Mouse (Mus musculus) C2C12 (cell line): ENCODE measurements at regions not wholly inside any gene's neighbourhood (a gene's known extent, or its start where the extent isn't known, plus 50 kb on each side); places are given as distances from the start of the nearest gene placed in this dataset.

Source experiments
- H3K27me3 ChIP-seq: one replicate; pipeline ENCODE4 v1.6.1; 2011; ENCODE audit not compliant: control insufficient read depth, insufficient read depth, insufficient read length
- H3K36me3 ChIP-seq: one replicate; pipeline ENCODE4 v1.6.1; 2011; ENCODE audit not compliant: control insufficient read depth, insufficient read depth
- H3K4me3 ChIP-seq: one replicate; pipeline ENCODE4 v1.5.1; 2011; ENCODE audit warnings: mild to moderate bottlenecking, control low read depth; ENCODE audit not compliant: poor library complexity, insufficient read depth, severe bottlenecking
- H3K79me2 ChIP-seq: one replicate; pipeline ENCODE4 v1.6.1; 2011; ENCODE audit not compliant: control insufficient read depth, insufficient read depth
- H3K79me3 ChIP-seq: one replicate; pipeline ENCODE4 v1.6.1; 2011; ENCODE audit warnings: low read depth, control low read depth
- H3ac ChIP-seq: one replicate; pipeline ENCODE3; 2011; ENCODE audit warnings: low read depth; ENCODE audit not compliant: control insufficient read depth, insufficient read length
- CEBPB ChIP-seq: IDR thresholded peaks from one replicate; pipeline ENCODE4 v1.6.1; 2011; ENCODE audit warnings: low read depth, mild to moderate bottlenecking, control low read depth, moderate library complexity
- CTCF ChIP-seq: IDR thresholded peaks from one replicate; pipeline ENCODE4 v1.5.1; 2011; ENCODE audit not compliant: control insufficient read depth, insufficient read depth, insufficient read length
- FOSL1 ChIP-seq: IDR thresholded peaks from one replicate; pipeline ENCODE4 v1.8.0; 2011; ENCODE audit warnings: mild to moderate bottlenecking, low read length; ENCODE audit not compliant: poor library complexity, insufficient read depth, severe bottlenecking
- MAX ChIP-seq: IDR thresholded peaks from one replicate; pipeline ENCODE4 v1.6.1; 2011; ENCODE audit warnings: mild to moderate bottlenecking, control low read depth
- MYOD1 ChIP-seq: IDR thresholded peaks from one replicate; pipeline ENCODE4 v1.6.1; 2011; ENCODE audit warnings: low read depth; ENCODE audit not compliant: control insufficient read depth, insufficient read length
- MYOG ChIP-seq: IDR thresholded peaks from one replicate; pipeline ENCODE4 v1.6.1; 2011; ENCODE audit not compliant: control insufficient read depth, insufficient read length; ENCODE audit errors: extremely low read depth
- USF1 ChIP-seq: IDR thresholded peaks from one replicate; pipeline ENCODE4 v1.6.1; 2011; ENCODE audit warnings: low read depth, mild to moderate bottlenecking, control low read depth, moderate library complexity

DNA sequence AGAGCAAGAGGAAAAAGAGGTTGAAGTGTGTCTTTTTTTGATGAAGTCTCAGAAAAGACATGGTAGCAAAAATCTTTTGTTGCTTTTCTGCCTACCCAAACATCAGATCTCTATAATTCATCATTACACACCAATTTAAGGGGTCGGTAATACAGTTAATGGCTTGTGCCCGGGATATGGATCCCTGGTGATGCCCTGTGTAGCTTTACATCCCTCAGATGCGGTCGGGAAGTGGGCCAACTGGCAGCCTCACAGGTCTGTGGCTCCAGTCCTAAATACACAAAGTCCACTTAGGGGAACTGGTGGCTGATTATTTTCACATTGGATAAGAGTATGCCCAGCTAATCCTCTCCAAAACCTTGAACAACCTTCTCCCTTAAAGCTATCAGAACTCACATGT is 258.4 kb upstream of the Apob start:
- no peaks in the 10 kb centered on the region for H3K79me3 ChIP-seq
- H3K36me3 ChIP-seq: no peaks in the 10 kb centered on the region
- no peaks in the 10 kb centered on the region for H3K79me2 ChIP-seq
- no peaks in the 10 kb centered on the region for H3K27me3 ChIP-seq
- H3ac ChIP-seq: no peak overlapping the region
- TF ChIP-seq FOSL1: no peak
- TF ChIP-seq MYOG: no peak
- no peak for TF ChIP-seq CTCF
- no peak for TF ChIP-seq CEBPB
- TF ChIP-seq USF1: no peak
- TF ChIP-seq MYOD1: no peak
- no peak overlapping the region for H3K4me3 ChIP-seq

DNA sequence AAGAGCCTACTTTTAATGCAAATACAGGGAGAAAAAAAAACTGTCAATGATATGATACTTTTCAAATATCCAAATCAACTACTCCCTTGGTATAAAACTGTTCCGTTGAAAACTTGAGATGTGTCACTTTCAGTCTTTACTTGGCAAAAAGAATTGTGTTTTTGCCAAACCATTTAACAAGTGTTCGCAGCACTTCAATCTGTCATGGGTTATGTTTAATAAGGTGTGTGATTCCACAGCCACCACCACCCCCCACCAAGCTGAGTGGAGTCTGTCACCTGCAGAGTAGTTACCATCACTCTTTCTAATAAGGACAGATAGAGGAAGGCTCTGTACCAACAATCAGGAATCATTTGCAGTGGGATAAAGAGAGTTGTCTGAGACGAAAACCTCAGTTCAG is 252.5 kb upstream of the Apob start:
- no peaks in the 10 kb centered on the region for H3K79me3 ChIP-seq
- H3K36me3 ChIP-seq: no peaks in the 10 kb centered on the region
- H3ac ChIP-seq: no peak overlapping the region
- no peak overlapping the region for H3K4me3 ChIP-seq
- TF ChIP-seq USF1: no peak
- no peak for TF ChIP-seq MAX
- TF ChIP-seq MYOG: no peak
- no peak for TF ChIP-seq CTCF
- no peak for TF ChIP-seq MYOD1
- TF ChIP-seq FOSL1: no peak
- no peak for TF ChIP-seq CEBPB
- H3K27me3 ChIP-seq: no peaks in the 10 kb centered on the region
- no peaks in the 10 kb centered on the region for H3K79me2 ChIP-seq

DNA sequence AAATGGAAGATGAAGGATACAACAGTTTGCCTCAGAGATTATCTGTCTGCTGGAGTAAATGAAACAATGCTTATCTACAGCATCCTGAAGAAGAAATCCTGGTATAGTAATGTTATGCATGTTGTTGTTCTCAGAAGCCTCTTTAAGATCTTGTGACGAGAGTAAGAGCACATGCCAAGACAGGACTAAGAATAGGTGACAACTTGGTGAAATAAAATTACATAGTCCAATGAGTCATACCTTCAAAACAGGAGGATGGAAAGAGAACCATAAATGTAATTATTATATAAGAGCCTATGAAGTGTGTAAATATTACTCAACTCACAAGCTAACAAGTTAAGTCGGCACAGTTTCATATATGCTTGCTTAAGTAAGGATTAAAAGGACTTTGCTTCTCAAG is 239.4 kb upstream of the Apob start:
- H3K4me3 ChIP-seq: no peak overlapping the region
- no peaks in the 10 kb centered on the region for H3K27me3 ChIP-seq
- no peaks in the 10 kb centered on the region for H3K36me3 ChIP-seq
- no peaks in the 10 kb centered on the region for H3K79me2 ChIP-seq
- no peak overlapping the region for H3ac ChIP-seq
- no peak for TF ChIP-seq CEBPB
- no peak for TF ChIP-seq MAX
- TF ChIP-seq MYOD1: no peak
- TF ChIP-seq FOSL1: no peak
- no peak for TF ChIP-seq MYOG
- TF ChIP-seq CTCF: no peak
- H3K79me3 ChIP-seq: no peaks in the 10 kb centered on the region

DNA sequence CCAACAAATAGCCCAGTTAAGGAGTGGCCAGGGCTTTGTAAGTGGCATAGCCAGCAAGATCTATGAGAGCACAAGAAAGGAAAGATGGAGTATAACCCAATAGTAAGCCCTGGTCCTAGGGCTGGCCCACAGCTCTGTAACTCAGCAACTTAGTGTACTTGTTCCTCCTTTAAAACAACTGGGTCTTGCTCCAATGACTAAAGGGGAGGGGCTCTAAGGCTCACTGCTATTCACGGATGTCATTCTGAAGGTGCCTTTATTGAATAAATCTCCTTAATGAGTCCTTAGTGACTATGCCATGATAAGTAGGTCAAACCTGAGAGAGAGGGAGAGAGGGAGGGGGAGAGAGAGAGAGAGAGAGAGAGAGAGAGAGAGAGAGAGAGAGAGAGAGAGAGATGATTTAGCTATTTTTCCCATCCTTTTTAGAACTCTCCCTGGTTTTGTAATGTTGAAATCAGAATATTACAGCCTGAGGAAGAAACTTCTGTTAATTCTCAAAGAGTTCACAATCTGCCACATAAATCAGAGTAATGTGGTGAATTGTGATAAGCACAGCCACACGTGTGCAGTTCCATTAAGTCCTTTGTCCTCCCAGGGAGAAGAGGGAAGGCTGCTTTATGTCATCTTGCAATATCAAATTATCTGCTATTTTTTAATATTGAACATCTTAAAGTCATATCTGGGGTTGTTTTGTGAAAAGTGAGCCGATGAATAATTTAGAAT is 238.7 kb upstream of the Apob start:
- H3K27me3 ChIP-seq: no peaks in the 10 kb centered on the region
- no peak overlapping the region for H3ac ChIP-seq
- H3K79me3 ChIP-seq: no peaks in the 10 kb centered on the region
- no peaks in the 10 kb centered on the region for H3K79me2 ChIP-seq
- H3K4me3 ChIP-seq: no peak overlapping the region
- TF ChIP-seq MAX (no peak), CTCF (no peak), FOSL1 (no peak), USF1 (no peak), MYOD1 (no peak), CEBPB (no peak), MYOG (no peak)
- H3K36me3 ChIP-seq: no peaks in the 10 kb centered on the region

DNA sequence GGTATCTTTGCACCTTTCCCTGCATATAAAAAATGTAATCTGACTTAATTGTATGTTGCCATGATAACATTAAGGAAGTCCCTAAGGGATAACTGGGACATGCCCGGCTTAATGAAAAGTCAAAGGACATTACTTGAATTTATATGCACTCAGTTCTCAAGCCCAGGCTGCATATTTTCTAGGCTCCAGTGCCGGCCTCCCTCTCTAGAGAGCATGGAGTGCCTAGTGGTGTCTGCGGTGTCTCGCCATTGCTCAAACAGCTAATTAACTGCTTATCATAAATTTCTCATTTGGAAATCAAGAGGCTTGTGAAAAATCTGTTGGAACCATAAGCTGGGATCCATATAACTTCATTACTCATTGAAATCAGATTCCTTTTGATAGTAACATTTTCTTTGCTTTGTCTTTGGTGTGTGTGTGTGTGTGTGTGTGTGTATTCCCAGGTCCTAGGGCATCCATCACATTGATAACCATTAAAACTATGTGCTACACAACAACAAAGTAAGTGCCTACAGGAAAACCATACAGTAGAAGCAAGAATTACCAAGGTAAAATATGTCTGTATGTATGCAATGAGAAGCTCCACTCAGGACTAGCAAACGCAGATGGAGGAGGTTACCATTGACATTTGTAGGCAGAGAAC is 238.0 kb upstream of the Apob start:
- Histone ChIP-seq H3K27me3 (no peaks in the 10 kb centered on the region), H3ac (no peak overlapping the region), H3K79me2 (no peaks in the 10 kb centered on the region), H3K4me3 (no peak overlapping the region), H3K79me3 (no peaks in the 10 kb centered on the region), H3K36me3 (no peaks in the 10 kb centered on the region)
- TF ChIP-seq USF1 (no peak), CEBPB (no peak), MAX (no peak), CTCF (no peak), MYOG (no peak), FOSL1 (no peak), MYOD1 (no peak)
